Mouse (Mus musculus): Measurements from ENCODE around the gene Cd164. TPM values are rescaled to one million over a fixed set of nuclear protein-coding genes. Genes with fewer than 3 reads are reported as not detected.

Cd164 gene
- polyA plus RNA-seq, 1 experiment from 2014 or later: 171 TPM

GRCm38 (mm10) chr10:41477278-41478181, 41.7 kb upstream of the Cd164 start:
- H3K4me1 ChIP-seq (ENCODE audit: control insufficient read depth, insufficient read depth, low read length): peaks cover 8% of the 10 kb centered on the region
- H3K4me3 ChIP-seq (ENCODE audit: low read depth, low read length): peak overlapping the region; percentile 61
- no peak overlapping the region for H3K27ac ChIP-seq (replicated peaks; ENCODE audit: low read depth, low read length)
- DNase-seq (ENCODE audit: low spot score) (peak; percentile 59), ATAC-seq (ENCODE audit: insufficient number of reproducible peaks, low FRiP score, low TSS enrichment, low read depth) (peak; percentile 41)
- no peaks in the 10 kb centered on the region for H3K27me3 ChIP-seq (ENCODE audit: control insufficient read depth, insufficient read depth, low read length)
- peaks cover 2% of the 10 kb centered on the region; the same call in 1 of the 2 replicates for H3K36me3 ChIP-seq (ENCODE audit: control insufficient read depth, insufficient read depth, low read length)
- peak overlapping the region; percentile 88 for H3K4me2 ChIP-seq (ENCODE audit: low read depth, severe bottlenecking)
- peak overlapping the region; percentile 77 for H3K9ac ChIP-seq (ENCODE audit: low read length)
- 4% methylated on average over 20 of the region's 20 CpGs for WGBS
- H3K9me3 ChIP-seq (ENCODE audit: control insufficient read depth, low read length): no peaks in the 10 kb centered on the region

- 86% methylated on average over 3 of the region's 3 CpGs for WGBS
- Histone ChIP-seq H3K9ac (ENCODE audit: low read length) (no peak overlapping the region), H3K27ac (replicated peaks; ENCODE audit: low read depth, low read length) (no peak overlapping the region), H3K4me1 (ENCODE audit: control insufficient read depth, insufficient read depth, low read length) (peaks cover 8% of the 10 kb centered on the region), H3K4me2 (ENCODE audit: low read depth, severe bottlenecking) (no peak overlapping the region), H3K36me3 (ENCODE audit: control insufficient read depth, insufficient read depth, low read length) (peaks cover 4% of the 10 kb centered on the region; the same call in 1 of the 2 replicates), H3K9me3 (ENCODE audit: control insufficient read depth, low read length) (no peaks in the 10 kb centered on the region), H3K27me3 (ENCODE audit: control insufficient read depth, insufficient read depth, low read length) (no peaks in the 10 kb centered on the region), H3K4me3 (ENCODE audit: low read depth, low read length) (no peak overlapping the region)
- DNase-seq (ENCODE audit: low spot score): no peak
- no peak for ATAC-seq (ENCODE audit: insufficient number of reproducible peaks, low FRiP score, low TSS enrichment, low read depth)
Observed at GRCm38 (mm10) chr10:41479961-41480360, 39.3 kb upstream of the Cd164 start.

- H3K4me1 ChIP-seq (ENCODE audit: control insufficient read depth, insufficient read depth, low read length): 0 out of 2 replicates have a peak, but pooled peaks cover 3% of the 10 kb centered on the region
- no peak overlapping the region for H3K27ac ChIP-seq (replicated peaks; ENCODE audit: low read depth, low read length)
- H3K4me2 ChIP-seq (ENCODE audit: low read depth, severe bottlenecking): no peak overlapping the region
- DNase-seq (ENCODE audit: low spot score): no peak
- no peak overlapping the region for H3K9ac ChIP-seq (ENCODE audit: low read length)
- H3K4me3 ChIP-seq (ENCODE audit: low read depth, low read length): no peak overlapping the region
- H3K27me3 ChIP-seq (ENCODE audit: control insufficient read depth, insufficient read depth, low read length): no peaks in the 10 kb centered on the region
- peaks cover 4% of the 10 kb centered on the region; the same call in 1 of the 2 replicates for H3K36me3 ChIP-seq (ENCODE audit: control insufficient read depth, insufficient read depth, low read length)
- WGBS: 66% methylated on average over 33 of the region's 33 CpGs
- no peak for ATAC-seq (ENCODE audit: insufficient number of reproducible peaks, low FRiP score, low TSS enrichment, low read depth)
- H3K9me3 ChIP-seq (ENCODE audit: control insufficient read depth, low read length): no peaks in the 10 kb centered on the region
Observed at GRCm38 (mm10) chr10:41480938-41481880, 38.0 kb upstream of the Cd164 start.

- no peak overlapping the region; the same call in 1 of the 2 replicates for H3K9ac ChIP-seq (ENCODE audit: low read length)
- H3K4me3 ChIP-seq (ENCODE audit: low read depth, low read length): no peak overlapping the region
- no peak for DNase-seq (ENCODE audit: low spot score)
- WGBS: 92% methylated on average over 7 of the region's 7 CpGs
- H3K27ac ChIP-seq (replicated peaks; ENCODE audit: low read depth, low read length): no peak overlapping the region
- H3K4me1 ChIP-seq (ENCODE audit: control insufficient read depth, insufficient read depth, low read length): 0 out of 2 replicates have a peak, but pooled peaks cover 3% of the 10 kb centered on the region
- peaks cover 4% of the 10 kb centered on the region; the same call in 1 of the 2 replicates for H3K36me3 ChIP-seq (ENCODE audit: control insufficient read depth, insufficient read depth, low read length)
- H3K4me2 ChIP-seq (ENCODE audit: low read depth, severe bottlenecking): no peak overlapping the region
- no peak for ATAC-seq (ENCODE audit: insufficient number of reproducible peaks, low FRiP score, low TSS enrichment, low read depth)
- H3K9me3 ChIP-seq (ENCODE audit: control insufficient read depth, low read length): no peaks in the 10 kb centered on the region
- no peaks in the 10 kb centered on the region for H3K27me3 ChIP-seq (ENCODE audit: control insufficient read depth, insufficient read depth, low read length)
Observed at GRCm38 (mm10) chr10:41482446-41482845, 36.8 kb upstream of the Cd164 start.

GRCm38 (mm10) chr10:41485778-41486177, 33.4 kb upstream of the Cd164 start:
- 92% methylated on average over 16 of the region's 16 CpGs for WGBS
- H3K27me3 ChIP-seq (ENCODE audit: control insufficient read depth, insufficient read depth, low read length): no peaks in the 10 kb centered on the region
- no peak overlapping the region for H3K27ac ChIP-seq (replicated peaks; ENCODE audit: low read depth, low read length)
- peaks cover 8% of the 10 kb centered on the region for H3K4me1 ChIP-seq (ENCODE audit: control insufficient read depth, insufficient read depth, low read length)
- H3K36me3 ChIP-seq (ENCODE audit: control insufficient read depth, insufficient read depth, low read length): peaks cover 2% of the 10 kb centered on the region; the same call in 1 of the 2 replicates
- no peak for DNase-seq (ENCODE audit: low spot score)
- H3K4me3 ChIP-seq (ENCODE audit: low read depth, low read length): no peak overlapping the region
- H3K9ac ChIP-seq (ENCODE audit: low read length): no peak overlapping the region
- no peak for ATAC-seq (ENCODE audit: insufficient number of reproducible peaks, low FRiP score, low TSS enrichment, low read depth)
- no peak overlapping the region for H3K4me2 ChIP-seq (ENCODE audit: low read depth, severe bottlenecking)
- H3K9me3 ChIP-seq (ENCODE audit: control insufficient read depth, low read length): no peaks in the 10 kb centered on the region

GRCm38 (mm10) chr10:41486506-41487170, 32.6 kb upstream of the Cd164 start:
- H3K9me3 ChIP-seq (ENCODE audit: control insufficient read depth, low read length): no peaks in the 10 kb centered on the region
- ATAC-seq (ENCODE audit: insufficient number of reproducible peaks, low FRiP score, low TSS enrichment, low read depth) (no peak), DNase-seq (ENCODE audit: low spot score) (no peak)
- no peak overlapping the region for H3K4me2 ChIP-seq (ENCODE audit: low read depth, severe bottlenecking)
- H3K36me3 ChIP-seq (ENCODE audit: control insufficient read depth, insufficient read depth, low read length): peaks cover 2% of the 10 kb centered on the region; the same call in 1 of the 2 replicates
- no peaks in the 10 kb centered on the region for H3K27me3 ChIP-seq (ENCODE audit: control insufficient read depth, insufficient read depth, low read length)
- H3K4me3 ChIP-seq (ENCODE audit: low read depth, low read length): no peak overlapping the region
- no peak overlapping the region for H3K27ac ChIP-seq (replicated peaks; ENCODE audit: low read depth, low read length)
- no peak overlapping the region for H3K9ac ChIP-seq (ENCODE audit: low read length)
- peaks cover 8% of the 10 kb centered on the region for H3K4me1 ChIP-seq (ENCODE audit: control insufficient read depth, insufficient read depth, low read length)
- WGBS: 86% methylated on average over 14 of the region's 14 CpGs

GRCm38 (mm10) chr10:41488877-41489276, 30.3 kb upstream of the Cd164 start:
- H3K4me3 ChIP-seq (ENCODE audit: low read depth, low read length): peak overlapping the region; percentile 47
- no peak overlapping the region for H3K27ac ChIP-seq (replicated peaks; ENCODE audit: low read depth, low read length)
- peaks cover 8% of the 10 kb centered on the region for H3K4me1 ChIP-seq (ENCODE audit: control insufficient read depth, insufficient read depth, low read length)
- ATAC-seq (ENCODE audit: insufficient number of reproducible peaks, low FRiP score, low TSS enrichment, low read depth) (no peak), DNase-seq (ENCODE audit: low spot score) (no peak)
- no peaks in the 10 kb centered on the region for H3K9me3 ChIP-seq (ENCODE audit: control insufficient read depth, low read length)
- H3K27me3 ChIP-seq (ENCODE audit: control insufficient read depth, insufficient read depth, low read length): no peaks in the 10 kb centered on the region
- 0 out of 2 replicates have a peak overlapping the region, but pooled peaks have one; percentile 22 for H3K9ac ChIP-seq (ENCODE audit: low read length)
- H3K4me2 ChIP-seq (ENCODE audit: low read depth, severe bottlenecking): peak overlapping the region; percentile 94
- peaks cover 2% of the 10 kb centered on the region; the same call in 1 of the 2 replicates for H3K36me3 ChIP-seq (ENCODE audit: control insufficient read depth, insufficient read depth, low read length)
- 50% methylated on average over 7 of the region's 7 CpGs for WGBS
